Mouse (Mus musculus) urinary bladder, adult 2 months (tissue): ENCODE results near the gene Marcks. TPM values are rescaled to one million over a fixed set of nuclear protein-coding genes. Genes with fewer than 3 reads are reported as not detected.

Experiments
- DNase-seq: peaks from one replicate; pipeline ENCODE4 v3.0.0; 2022; ENCODE audit warnings: low spot score
- polyA plus RNA-seq: library from polyadenylated mRNA; depleted of rRNA; stranded (reverse); fragments of >200 nt; gene quantifications from 2 replicates; pipeline ENCODE4 v1.2.3, GENCODE M21; 2012; rRNA removed

The Marcks gene
- polyA plus RNA-seq: 67.3 and 70.4 TPM in 2 replicates

DNA sequence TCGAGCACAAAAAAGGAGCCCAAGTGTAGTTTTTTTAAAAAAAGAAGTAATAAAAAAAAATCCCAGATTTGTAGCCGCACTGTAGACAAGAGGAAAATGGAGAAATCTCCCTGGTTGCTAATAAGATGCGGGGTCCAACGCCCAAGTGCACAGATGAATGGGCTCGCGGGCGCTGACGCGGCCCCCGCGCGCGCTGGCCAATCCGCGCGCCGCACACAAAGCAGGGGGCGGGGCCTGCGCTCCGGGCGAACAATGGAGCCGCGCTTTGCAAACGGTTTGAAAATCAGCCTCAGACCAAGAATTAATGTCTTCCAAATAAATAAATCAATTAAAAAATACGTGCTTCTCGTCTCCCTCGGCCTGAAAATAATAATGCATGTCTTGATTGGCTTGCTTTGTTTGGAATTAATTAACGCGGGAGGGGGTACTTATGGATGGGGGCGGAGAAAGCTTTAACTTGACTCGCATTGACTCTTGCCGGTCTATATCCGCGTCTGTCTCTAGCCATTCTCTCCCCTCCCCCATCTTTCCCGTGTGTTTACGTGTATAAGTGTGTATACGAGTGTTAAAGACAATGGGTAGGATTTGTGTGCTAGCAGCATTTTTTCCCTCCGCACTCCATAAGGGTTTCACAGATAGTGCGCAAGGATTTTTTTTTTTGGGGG lies at the start of gene Marcks:
Gene Marcks, minus strand, starts transcription at position 143 of the 665 bp plus-strand sequence.
- peak; percentile 71 for DNase-seq

DNA sequence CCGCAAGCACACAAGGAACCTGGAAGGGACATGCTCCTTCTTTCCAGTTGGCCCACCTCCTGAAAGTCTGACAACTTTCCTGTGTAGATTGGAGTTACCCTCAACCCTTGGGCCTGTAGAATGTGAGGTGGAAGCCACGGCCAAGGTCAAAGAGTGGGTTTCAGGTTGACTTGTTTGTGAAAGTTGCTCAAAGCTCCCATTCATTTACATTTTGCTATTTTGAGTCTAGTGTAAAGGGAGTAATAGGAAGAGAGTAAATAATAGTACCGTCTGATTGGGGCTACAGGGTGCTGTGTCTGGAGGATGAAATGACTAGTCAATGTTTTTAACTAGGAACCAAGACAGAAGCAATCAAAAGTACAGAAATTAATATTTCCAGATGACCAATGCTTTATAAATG lies 38.4 kb upstream of the Marcks start:
- no peak for DNase-seq

DNA sequence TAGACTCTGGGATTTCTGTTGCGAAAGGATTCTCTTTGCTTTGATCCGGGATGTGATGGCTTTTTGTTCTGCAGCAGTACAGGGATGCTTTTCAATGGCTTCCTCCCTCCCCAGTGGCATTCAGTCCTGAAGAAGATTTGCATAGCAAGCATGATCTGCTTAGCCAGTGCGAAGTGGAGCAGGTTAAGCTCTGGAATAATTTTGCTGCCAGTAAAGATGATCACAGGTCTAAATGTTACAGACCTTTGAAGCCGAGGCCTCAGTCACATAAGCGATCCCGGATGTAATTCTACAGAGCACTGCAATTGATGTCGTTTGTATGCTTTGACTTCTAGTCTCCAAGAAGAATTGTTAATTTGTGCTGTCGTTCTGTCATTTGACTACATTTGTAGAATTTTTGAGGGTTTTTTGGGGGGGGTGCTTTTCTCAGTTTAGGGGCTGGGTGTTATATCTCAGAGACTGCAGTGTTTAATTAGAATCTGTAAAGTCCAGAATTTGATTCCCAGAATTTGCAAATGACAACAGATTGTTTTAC lies 33.8 kb upstream of the Marcks start:
- DNase-seq: no peak

DNA sequence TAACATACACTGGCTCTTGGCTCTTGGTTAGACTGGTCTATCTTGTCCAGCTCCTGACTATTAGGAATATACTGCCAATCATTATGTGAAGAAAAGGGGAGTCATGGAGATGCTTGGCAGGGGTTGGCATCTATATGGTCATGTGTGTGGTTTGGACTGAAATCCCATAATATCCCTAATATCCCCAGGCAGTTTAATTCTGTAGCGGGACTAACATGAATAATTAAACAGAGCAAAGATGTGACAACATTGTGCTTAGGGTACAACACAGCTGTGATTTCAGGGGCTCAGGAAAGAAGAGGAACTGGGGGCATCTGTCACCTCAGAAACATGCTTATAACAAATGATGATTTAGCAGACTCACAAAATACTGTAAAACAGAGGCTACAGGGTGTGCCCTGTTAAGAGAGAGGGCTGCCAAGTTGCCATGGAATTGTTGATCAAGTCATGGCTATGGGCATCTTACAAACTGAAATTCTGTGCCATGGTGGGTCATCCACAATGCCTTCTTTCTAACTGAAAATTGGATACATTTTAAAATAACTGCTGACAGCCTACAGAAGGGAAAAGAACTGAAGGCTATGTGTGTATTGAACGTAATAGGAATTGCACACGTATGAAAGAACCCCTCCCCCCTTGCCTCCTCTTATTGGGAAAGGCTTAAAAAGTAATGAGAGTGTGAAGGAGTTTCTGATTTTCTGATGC lies 33.1 kb upstream of the Marcks start:
- DNase-seq: no peak

DNA sequence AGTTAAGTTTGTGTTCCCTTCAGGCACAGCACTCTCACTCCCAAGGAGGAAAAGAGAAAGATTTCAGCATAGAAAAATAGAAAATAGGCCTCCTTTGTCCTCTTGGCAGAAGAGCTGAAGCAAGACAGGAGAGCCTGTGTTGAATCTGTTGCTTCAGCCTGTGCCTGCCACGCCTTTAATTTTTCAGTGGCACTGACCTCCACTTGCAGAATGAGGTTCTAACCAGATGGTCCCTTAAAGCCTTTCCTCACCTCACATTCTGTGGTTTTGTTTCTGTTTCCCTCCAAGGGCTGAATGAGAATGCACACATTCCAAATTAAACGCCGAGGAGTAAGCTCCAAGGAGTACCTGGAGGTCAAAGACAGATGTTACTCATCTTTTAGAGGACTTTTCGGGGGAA lies 32.2 kb upstream of the Marcks start:
- DNase-seq: no peak

DNA sequence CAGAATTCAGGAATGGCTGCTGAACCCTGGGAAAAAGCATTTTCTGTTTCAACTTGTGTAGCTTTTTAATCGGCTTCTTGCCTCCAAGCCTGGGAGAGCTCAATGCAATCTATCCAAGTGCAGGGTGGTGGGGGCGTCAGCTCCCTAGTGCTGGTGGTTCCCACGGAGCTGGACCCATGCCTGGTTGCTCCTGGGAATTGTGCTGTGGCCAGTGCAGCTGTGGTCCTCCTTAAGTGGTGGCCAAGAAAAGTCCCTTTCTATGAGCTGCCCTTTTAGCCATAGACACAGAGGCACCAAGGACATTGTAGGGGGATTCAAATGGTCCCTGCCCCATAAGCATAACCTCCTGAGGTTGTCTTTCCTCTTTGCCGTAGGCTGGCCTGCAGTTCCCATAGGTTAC lies 31.7 kb upstream of the Marcks start:
- no peak for DNase-seq

DNA sequence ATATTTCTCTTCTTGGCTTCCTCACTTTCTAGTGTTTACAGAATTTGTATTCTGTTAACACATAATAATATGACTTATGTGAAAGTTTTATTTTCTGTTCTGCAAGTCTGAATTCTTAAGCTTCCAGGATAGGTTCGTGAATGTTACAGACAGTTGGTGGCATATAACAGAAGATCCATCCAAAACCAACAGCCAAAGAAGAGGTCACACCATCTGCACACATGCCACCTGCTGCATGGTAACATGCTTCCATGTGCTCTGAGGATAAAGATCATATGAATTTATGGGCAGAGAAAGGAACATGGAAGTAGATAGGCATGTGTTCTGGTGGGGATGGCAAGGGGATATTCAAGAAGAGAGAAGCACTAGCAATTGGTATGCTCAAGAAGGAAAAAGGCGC lies 28.8 kb upstream of the Marcks start:
- DNase-seq: no peak

DNA sequence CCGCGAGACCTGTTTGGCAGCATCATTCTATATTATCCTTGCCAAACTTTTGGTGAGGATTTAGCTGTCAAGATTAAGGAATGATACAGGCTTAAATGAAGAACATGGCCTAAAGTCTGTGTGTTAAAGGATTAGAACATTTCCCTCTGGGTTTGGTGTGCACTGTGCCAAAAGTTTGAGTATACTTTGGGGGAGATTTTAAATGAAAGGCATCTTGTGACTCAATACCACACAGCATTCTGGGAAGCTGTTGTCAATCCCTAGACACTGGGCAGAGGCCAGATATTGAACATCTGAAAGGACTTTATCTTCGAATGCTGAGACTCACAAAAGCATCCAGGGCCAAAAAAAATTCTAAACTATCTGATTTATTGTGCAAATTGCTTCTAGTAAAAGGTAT lies 21.0 kb upstream of the Marcks start:
- no peak for DNase-seq

DNA sequence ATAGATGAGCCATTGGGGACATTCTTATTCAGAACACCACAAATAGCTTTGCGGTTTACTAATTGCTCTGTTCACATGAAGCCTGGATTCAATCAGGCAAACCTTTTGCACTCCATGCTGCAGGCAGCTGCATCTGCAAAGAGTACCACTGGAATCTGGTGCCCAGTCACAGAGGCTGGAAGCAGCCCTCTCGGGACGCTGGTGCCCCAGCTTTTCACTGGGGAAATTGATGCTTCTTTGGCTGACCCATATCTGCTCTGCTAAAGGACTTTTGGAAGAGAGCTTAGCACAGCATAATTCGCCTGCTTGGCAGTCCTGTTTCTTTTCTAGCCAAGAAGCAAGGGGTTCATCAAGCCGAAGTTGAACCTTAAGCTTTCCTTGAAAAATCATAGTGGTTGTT lies 18.4 kb upstream of the Marcks start:
- no peak for DNase-seq

DNA sequence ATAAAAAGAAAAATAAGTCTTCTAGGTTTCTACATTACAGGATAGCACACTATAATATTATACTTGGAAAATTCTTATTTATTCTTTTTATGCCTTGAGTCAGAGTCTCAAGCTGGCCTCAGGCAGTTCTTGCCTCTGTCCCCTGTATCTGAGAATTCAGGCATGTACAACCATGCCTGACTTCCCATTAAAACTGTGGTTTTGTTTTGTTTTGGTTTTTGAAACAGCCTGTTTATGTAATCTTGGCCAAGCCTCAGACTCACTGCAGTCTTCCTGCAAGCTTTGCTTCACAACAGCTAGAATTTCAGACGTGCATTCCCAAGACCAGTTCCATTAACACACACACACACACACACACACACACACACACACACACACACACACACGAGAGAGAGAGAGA lies 16.4 kb upstream of the Marcks start:
- DNase-seq: no peak

DNA sequence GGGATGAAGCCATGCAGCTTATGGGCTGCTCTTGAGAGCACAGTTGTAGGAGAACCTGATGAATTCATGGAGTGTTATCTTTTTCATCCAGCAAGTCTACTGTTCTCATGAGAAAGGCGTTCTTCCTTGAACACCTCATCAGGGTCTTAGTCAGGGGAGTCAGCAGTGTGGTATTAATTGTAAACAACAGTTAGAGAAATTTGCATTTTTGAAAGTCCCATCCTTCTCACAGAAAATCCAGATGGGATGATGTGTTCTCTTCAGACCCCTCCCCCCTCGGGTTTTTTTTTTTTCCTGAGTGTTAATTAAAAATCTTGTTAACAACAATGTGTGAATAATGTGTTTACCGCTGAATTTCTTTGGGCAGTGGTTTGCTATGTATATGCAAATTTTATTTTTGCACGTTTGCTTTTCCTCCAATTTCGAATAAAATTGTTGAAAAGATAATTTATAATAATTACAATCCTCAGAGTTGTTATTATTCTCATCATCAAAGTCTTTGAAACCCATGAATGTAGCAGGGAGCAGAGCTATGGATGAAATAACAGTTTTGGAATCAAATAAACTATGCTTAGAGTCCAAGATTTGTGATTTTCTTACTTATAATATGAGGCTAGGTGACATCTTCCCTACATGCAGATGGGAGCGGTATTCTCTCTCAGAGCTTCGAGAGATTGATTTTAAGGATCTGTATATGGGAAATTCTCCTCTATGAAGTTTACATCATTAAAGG lies 13.0 kb upstream of the Marcks start:
- DNase-seq: no peak

DNA sequence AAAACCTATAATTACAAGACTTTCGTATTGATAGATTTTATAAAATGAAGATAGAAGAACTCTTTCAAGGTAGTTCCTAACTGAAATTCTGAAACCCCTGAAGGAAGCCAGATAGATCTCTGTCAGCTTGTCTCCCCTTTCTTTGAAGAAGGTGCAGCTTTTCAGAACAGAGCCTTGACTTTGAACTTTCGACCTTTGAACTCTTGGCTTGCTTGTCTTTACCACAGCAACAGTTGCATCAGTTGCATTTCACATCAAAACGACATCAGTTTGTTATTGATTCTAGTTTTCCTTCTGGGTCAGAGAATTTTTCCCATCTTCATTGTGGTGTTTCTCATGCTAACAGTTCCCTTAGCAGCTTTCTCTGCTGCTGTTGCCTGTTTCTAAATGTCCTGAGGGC lies 9.3 kb upstream of the Marcks start:
- DNase-seq: no peak

DNA sequence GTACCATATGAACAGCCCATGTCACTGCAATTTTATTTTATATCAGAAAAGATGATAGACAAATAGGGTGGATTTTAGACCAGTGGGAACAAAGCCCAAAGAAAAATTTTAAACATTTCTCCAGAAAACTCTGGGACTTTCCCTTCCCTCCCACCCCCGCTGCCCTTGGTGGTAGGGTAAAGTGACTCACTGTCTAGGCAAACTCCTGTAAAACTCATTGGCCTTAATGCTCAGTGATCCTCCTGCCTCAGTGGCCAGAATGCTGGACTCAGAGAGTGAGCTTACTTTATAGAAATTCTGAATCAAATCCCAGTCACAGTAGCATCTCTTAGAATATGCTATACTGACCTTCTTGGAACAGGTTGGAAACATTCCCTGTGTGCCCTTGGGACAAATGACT lies 6.7 kb upstream of the Marcks start:
- no peak for DNase-seq

DNA sequence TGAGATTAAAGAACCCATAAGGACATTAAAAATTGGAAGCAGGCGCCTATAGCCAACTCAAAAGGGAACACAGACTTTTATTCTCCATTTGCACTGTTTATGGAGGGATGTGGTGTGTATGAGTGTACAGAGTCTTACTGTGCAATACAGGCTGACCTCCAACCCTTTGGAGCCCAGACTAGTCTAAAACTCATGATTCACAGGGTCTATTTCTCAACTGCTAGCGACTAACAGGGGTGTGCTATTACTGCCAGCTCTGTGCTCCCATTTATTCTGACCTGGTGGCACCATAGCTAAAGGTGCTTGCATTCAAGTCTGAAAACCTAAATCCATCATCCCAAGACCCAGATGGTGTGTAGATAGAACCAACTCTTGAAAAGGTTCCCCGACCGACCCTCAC lies 2.9 kb upstream of the Marcks start:
- no peak for DNase-seq

DNA sequence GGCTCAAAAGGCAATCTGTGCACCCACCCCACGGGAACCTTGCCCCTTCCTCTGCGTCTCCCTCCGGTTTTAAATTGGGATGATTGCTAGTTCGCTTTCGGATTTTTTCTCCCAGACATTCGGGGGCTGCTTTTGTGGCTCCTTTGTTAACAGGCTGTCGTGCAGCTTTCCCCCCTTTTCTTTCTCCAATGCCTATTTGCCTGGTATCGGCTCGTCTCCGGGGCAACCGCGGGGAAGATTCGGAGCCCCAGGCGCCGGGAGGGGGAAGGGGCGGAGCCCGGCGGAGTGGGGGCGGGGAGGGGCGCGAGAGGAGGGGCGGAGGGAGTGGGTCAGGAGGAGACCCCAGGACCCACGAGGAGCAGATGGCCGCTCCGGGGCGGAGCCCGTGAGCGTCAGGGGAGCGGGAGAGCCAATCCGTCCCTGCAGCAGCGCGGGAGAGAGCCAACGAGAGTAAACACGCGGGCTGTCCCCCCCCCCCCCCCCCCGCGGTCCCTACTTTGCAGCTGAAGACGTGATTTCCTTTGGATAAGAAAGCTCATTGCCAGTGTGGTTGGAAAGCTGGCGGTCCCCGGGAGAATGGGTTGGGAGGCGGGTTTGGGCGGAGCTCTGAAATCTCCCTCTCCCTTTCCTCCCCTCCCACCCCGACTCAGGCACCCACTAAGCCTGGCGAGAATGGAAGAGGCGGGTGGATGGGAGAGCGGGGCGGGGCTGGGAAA lies 2.2 kb upstream of the Marcks start:
- DNase-seq: peak; percentile 67

DNA sequence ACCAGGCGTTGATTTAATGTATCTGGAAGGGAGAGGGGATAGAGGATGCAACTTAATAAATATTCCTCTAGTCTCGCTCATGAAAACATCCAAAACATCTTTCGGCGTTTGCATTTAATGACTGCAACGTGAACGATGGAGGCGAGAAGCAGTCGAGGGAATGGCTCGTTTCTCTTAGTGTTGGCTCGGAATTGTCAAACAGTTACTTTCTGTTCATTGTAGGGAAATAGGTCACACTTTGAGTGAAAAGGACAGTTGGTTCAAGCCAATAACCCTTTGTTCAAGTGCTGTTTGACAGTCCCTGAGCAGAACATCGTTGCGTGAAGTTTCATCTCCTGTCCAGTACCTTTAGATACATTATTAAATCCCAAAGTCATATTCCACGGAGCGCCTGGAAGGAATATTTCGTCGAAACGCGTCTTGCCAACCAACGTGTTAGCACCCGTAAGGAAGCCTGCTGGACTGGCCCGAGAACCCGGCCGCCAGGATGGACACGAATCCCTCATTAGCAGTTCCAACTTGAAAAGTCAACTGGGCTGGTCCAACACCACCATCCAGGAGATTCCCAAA lies 1.5 kb upstream of the Marcks start:
- DNase-seq: no peak

DNA sequence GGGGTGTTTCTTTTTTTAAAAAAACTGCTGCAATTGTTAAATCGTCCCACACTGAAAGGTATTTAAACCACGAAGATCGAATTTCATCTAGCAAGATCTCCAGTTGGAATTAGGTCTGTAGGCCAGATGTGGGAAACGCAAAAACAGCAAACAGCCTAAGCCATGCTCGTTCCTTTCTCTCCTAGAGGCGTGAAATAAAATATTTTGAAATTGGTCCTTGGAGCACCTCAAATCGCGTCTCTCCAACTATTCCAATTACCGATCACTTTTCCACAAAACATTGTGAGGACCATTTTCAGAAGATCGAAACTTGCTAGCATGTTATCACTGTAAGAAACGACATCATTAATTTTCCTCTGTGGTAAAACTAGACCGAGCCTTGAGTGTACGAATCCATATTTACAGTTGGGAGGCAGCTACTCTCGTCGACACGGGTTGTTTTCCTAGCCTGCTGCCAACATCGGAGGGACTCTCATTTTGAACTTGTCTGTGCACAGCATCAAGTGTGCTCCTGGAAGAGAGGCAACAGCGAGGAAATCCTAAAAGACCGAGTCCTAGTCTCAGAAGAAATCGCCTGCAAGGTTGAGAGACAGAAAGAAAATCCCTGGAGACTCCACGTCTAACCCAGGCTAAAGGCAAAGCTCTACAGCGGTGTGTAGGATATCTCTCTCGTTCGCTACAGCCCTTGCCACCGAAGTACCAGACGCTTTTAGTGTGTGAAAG lies 884 bp upstream of the Marcks start:
- DNase-seq: no peak

DNA sequence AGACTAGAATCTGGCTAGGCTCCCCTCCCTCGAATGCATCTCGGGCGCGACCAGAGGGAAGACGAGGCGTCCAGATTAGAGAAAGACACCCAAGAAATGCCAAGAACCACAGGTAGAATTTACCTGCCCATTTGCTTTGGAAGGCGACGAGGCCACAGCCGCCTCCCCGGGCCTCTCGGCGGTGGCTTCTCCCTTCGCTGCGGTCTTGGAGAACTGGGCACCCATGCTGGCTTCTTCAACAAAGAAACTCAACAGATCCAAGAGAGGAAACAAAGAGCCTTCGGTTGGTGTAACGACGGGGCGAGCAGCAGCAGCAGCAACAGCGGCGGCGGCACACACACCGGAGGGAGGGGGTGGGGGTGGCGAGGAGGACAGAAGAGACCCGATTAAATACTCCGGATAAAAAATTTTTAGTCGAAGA lies 399 bp downstream of the Marcks start:
- DNase-seq: no peak

DNA sequence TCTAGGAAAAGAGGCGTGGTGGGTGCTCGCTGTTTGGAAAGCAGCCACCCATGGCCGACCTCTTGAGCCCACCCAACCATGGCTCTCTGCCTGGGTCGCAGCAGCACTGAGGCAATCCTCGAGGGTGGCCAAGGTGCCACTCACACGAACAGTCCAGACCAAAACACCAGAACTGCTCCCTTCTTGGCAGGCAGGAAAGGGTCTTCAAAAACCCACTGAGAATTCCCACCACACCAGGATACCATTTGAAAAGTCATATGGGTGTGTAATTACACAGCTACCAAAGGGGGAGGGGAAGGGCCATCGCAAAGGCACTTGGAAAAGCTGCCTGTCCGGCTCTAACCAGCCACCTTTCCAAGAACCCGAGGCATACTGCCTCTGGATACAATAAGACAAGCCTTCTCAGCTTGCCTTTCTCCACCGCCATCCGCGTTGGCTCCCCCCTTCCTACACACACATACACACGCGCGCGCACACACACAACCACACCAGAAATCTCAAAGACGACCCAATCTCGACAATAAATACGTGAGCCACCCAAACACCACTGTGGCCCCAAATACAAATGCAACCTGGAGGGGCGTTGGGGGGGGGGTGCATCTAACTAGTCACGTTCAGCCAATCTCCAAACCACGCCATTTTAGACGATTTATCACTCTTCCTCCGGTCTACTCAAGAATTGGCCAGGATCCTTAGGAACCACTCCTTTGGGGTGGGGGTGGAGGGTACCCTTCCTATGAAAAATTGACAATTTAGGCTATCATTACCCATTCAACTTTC lies 999 bp downstream of the Marcks start:
- DNase-seq: peak; percentile 38

DNA sequence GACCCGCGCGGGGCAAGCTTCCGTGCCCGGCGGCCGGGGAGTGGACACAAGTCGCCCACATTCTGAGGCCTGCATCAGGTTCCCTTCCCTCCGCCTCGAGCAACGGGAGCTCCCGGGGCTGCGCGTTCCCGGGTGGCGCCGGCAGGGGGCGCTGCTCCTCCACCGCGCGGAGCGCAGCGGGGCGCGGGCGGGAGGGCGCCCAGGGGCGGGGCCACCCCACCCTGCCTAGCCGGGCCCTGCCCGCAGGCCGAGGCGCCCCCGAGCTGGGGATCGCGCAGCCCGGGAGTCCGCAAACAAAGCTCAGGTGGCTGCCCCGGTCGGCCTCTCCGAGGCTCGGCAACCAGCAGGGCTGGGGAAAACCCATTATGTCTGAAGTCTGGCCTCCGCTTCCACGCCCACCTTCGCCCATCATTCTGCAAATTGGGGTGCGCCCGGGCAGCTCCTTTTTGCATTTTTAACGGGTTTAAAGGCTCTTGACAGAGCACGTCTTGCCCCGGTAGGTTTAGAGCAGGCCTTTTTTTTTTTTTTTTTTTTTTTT lies 1.7 kb downstream of the Marcks start:
- DNase-seq: peak; percentile 99
